Mouse (Mus musculus): Measurements from ENCODE around the gene Lrrk1. TPM values are rescaled to one million over a fixed set of nuclear protein-coding genes. Genes with fewer than 3 reads are reported as not detected.

The Lrrk1 gene
- polyA plus RNA-seq, 1 experiment from 2014 or later: 4.6 TPM

DNA sequence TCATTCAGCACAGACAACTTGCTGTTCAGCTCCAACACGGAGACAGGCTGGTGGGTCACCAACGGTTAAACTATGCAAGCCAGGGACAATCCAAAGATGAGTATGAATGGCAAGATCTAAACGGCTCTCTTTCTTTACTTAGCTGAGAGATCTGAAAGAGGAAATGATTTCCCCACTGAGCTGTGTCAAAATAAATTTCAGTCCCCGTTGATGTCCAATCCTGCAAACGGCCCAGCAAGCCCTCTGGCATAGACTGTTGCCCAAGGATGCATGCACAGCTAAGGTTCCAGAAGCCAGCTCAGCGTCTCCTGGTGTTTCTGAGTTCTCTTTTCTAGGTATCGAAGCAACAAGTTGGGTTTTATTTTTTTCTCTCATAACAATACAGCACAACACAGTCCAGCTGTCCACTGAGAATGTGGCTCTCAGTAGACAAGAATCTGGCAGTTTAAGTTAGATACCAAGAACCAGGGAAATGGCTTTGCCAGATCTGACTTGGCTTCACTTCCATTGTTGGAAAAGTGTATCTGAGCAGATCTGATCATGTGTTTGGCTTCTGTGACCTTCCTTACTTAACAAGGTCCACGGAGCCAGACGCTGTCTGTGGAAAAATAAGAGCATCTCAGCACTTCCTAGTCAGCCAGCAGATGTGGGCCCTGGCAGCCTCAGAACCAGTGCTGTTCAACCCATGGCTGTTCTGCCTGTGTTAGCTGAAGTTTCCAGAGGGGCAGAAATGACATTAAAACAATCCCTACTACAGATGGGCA lies 64.7 kb downstream of the Lrrk1 start:
- Histone ChIP-seq H3K36me3 (no peaks in the 10 kb centered on the region), H3K27me3 (ENCODE audit: low read depth, poor library complexity, severe bottlenecking) (no peaks in the 10 kb centered on the region), H3K27ac (replicated peaks) (no peak overlapping the region), H3K4me3 (no peak overlapping the region), H3K9me3 (replicated peaks) (no peaks in the 10 kb centered on the region), H3K4me1 (peaks cover 12% of the 10 kb centered on the region; the same call in 1 of the 2 replicates)
- WGBS: 85% methylated on average over 9 of the region's 9 CpGs
- no peak for DNase-seq (ENCODE audit: low spot score)

DNA sequence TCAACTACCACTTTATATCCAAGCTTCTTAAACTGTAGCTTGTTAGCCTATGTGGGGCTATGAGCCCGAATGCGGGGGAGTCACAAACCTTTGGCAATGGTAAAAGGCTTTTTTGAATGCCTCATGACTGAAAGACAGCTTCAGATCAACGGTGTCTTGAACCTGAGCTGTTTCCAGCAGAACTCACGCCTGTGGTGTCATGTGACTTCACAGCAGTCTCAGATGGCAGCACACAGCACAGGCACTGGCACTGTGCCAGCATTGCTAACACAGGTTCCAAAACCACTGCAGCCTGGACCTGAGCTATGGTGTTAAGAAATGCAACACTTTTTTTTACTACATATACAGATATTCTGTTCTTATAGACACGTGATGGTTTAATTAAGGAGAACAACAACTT lies 67.2 kb downstream of the Lrrk1 start:
- H3K27me3 ChIP-seq (ENCODE audit: low read depth, poor library complexity, severe bottlenecking): no peaks in the 10 kb centered on the region
- H3K36me3 ChIP-seq: no peaks in the 10 kb centered on the region
- no peaks in the 10 kb centered on the region for H3K9me3 ChIP-seq (replicated peaks)
- no peak overlapping the region for H3K27ac ChIP-seq (replicated peaks)
- 76% methylated on average over 5 of the region's 5 CpGs for WGBS
- no peak overlapping the region for H3K4me3 ChIP-seq
- peaks cover 9% of the 10 kb centered on the region; the same call in 1 of the 2 replicates for H3K4me1 ChIP-seq
- no peak for DNase-seq (ENCODE audit: low spot score)

DNA sequence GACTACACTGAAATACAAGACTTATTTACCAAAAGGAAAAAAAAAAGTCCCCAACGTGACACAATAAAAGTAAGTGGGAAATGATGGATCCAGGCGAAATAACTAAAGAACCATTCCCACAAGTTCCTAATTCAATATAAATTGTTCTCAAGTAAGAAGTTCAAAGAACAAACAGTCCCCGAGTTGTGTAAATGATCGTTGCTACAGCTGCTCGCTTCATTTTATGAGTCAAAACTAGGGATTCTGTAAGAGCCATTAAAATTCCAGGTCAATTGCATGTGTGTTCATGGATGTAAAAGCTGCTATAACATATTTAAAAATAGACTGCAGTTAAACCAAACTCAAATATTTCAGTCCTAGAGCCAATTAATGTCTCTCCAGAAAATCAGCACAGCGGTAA lies 70.0 kb downstream of the Lrrk1 start:
- H3K4me1 ChIP-seq: no peaks in the 10 kb centered on the region
- DNase-seq (ENCODE audit: low spot score): no peak
- H3K36me3 ChIP-seq: no peaks in the 10 kb centered on the region
- H3K9me3 ChIP-seq (replicated peaks): no peaks in the 10 kb centered on the region
- H3K27me3 ChIP-seq (ENCODE audit: low read depth, poor library complexity, severe bottlenecking): no peaks in the 10 kb centered on the region
- H3K4me3 ChIP-seq: no peak overlapping the region
- 90% methylated on average over 6 of the region's 6 CpGs for WGBS
- H3K27ac ChIP-seq (replicated peaks): no peak overlapping the region

DNA sequence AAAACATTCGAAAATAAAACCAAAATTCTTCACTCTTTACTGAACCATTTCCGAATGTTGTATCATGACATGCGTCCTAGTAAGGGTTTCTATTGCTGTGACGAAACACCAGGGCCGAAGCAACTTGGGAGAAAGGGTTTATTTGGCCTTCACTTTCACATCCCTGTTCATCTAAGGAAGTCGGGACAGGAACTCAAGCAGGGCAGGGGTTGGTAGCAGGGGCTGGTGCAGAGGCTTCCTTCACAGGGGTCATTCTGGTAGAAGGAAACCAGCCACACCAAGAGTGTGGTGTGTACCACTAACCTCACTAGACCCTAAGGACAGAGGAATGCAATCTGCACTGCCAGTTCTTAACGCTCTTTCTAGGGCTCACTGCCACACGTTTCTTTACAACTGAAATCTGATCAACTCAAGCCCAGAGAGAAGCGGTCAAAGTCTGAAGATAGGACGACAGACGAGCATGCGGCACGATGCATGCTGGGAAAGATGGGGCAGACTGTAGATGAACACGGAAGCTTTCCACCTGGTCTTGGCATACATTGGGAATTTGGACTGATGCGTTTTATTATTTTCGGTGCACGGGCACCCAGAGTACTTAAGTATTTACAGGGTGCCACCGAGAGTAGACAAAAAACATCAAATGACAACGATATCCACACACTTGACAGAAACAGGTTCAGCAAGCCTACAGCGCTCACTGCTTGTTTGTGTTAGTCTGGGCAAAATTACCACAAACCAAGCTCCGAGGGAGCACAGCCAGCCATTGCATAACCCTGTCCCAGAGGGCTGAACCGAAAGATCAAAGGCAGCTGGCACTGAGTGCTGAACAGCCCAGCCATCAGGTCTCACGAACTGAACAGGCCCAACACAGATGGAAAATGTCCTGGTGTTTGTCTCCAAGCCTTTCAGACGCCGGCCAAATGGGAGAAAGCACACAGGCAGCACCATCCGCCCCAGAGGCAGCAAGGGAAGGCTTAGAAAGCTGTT lies 77.2 kb downstream of the Lrrk1 start:
- 89% methylated on average over 26 of the region's 26 CpGs for WGBS

DNA sequence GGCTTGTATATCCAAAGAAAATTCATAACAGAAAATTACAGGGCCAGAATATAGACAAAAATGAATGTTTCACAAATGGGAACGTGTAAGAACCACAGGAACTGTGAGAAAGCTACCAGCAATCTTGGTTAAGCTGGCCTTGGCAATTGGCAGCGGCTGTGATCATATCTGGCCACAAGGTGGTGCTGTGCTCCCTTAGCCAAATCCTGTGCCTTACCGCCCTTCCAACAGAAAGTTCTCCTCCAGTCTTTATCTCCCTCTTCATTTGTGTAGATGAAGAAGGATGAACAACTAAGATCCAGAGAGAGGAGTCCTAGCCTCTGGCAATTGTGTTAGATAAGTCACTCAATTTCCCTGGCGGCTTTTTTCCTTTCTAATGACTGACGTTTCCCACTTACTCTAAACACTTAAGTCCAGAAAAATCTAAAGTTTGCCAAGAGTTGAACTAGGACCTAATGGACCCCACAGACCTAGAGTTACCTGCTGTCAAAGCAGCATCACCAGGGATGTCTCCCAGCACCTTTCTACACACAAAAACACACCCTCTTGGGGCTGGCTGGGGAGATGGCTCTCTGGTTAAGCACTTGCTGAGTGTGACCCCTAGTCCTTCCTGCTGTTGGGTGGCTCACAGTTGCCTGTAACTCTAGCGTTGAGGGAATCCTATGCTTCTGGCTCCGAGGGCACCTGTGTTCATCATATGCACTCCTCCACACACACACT lies 78.0 kb downstream of the Lrrk1 start:
- Histone ChIP-seq H3K4me3 (no peak overlapping the region), H3K27ac (replicated peaks) (no peak overlapping the region), H3K9me3 (replicated peaks) (no peaks in the 10 kb centered on the region), H3K27me3 (ENCODE audit: low read depth, poor library complexity, severe bottlenecking) (no peaks in the 10 kb centered on the region), H3K4me1 (no peaks in the 10 kb centered on the region), H3K36me3 (no peaks in the 10 kb centered on the region)
- 45% methylated on average over 7 of the region's 7 CpGs for WGBS
- peak; percentile 69 for DNase-seq (ENCODE audit: low spot score)

More for the DNA sequence above, 77.2 kb downstream of the Lrrk1 start:
- Histone ChIP-seq H3K36me3 (no peaks in the 10 kb centered on the region), H3K27ac (replicated peaks) (no peak overlapping the region), H3K27me3 (ENCODE audit: low read depth, poor library complexity, severe bottlenecking) (no peaks in the 10 kb centered on the region), H3K4me1 (no peaks in the 10 kb centered on the region), H3K4me3 (no peak overlapping the region), H3K9me3 (replicated peaks) (no peaks in the 10 kb centered on the region)
- DNase-seq (ENCODE audit: low spot score): no peak

DNA sequence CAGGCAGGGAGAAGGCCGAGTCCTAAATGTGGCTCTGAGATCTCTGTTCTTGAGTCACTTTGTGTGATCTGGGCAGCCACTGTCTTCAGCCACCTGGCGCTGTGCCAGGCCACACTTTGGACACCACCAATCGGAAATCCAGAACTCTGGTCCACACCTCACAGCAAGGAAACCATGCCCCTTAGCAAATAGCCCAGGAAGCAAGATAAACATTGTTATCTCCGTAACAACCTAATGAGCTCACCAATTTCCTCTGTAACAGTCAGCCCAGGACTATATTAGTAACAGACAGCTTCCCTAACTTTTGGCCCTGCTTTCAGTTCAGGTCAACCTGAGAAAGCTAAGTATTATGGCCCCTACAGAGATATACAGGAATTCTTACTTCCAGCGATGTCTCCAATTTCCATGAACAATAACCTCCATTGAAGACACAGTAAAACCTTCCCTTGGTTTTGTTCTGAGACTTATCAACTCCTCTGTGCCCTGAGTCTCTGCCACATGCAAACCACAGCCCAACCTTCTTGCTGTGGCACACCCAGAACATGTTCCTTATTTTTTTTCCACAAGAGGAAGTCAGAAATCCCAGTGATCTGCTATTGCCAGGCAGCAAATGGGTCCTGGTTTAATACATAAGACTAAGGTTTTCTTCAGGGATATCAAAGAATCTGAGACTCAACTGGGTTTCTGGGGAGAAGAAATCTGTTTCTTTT lies 78.8 kb downstream of the Lrrk1 start:
- no peaks in the 10 kb centered on the region for H3K9me3 ChIP-seq (replicated peaks)
- no peak overlapping the region for H3K4me3 ChIP-seq
- no peak overlapping the region for H3K27ac ChIP-seq (replicated peaks)
- H3K36me3 ChIP-seq: no peaks in the 10 kb centered on the region
- H3K27me3 ChIP-seq (ENCODE audit: low read depth, poor library complexity, severe bottlenecking): no peaks in the 10 kb centered on the region
- H3K4me1 ChIP-seq: no peaks in the 10 kb centered on the region
- WGBS: 80% methylated on average over 5 of the region's 5 CpGs
- no peak for DNase-seq (ENCODE audit: low spot score)

DNA sequence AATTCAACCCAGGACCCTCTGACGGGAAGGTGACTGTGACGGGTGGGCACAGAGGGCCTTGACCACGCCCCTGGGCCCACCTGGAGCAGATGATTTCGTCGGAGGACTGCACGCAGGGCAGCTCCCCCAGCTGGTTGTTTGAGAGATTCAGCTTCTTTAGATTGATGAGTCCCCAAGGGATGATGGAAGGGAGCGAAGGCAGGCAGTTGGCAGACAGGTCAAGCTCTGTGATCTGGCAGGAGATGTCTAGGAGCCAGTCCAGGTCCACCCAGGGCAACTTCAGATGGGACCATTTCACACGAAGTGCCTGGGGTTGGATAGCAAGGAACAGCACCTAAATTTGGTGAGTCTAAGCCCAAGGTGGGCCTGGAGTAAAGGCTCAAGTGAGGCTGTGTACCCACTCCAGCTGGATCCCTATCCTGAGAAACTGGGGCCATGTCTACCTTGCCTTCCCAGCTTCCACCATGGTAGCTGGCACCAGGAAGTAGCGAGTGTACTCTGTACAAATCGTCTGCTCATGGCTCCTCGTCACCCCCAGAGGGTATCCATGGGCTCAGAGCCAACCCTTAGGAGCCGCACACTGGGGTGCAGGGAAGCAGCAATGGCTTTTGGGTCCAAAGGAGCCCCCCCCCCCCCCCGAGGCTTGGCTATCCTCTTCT lies 79.4 kb downstream of the Lrrk1 start:
- Histone ChIP-seq H3K4me1 (no peaks in the 10 kb centered on the region), H3K36me3 (no peaks in the 10 kb centered on the region), H3K27me3 (ENCODE audit: low read depth, poor library complexity, severe bottlenecking) (no peaks in the 10 kb centered on the region), H3K9me3 (replicated peaks) (no peaks in the 10 kb centered on the region), H3K27ac (replicated peaks) (no peak overlapping the region), H3K4me3 (no peak overlapping the region)
- no peak for DNase-seq (ENCODE audit: low spot score)
- WGBS: 78% methylated on average over 13 of the region's 13 CpGs

DNA sequence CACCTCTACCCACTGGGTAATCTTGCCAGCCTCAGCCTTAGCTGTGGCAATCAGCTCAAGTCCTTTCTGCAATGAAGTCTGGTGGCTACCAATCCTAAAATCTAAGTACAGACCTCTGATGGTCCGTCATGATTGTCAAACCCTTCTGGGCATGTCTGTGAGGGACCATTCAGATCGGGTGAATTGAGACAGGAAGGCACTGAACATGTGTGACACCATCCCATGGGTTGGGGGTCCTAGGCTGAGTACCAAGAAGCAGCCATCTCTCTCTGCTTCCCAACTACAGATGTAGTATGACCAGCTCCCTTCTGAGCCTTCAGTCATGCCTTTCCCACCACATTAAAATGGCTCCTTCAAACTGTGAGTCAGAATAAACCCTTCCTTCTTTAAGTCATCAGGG lies 80.4 kb downstream of the Lrrk1 start:
- Histone ChIP-seq H3K36me3 (no peaks in the 10 kb centered on the region), H3K4me3 (no peak overlapping the region), H3K4me1 (no peaks in the 10 kb centered on the region), H3K27ac (replicated peaks) (no peak overlapping the region), H3K27me3 (ENCODE audit: low read depth, poor library complexity, severe bottlenecking) (no peaks in the 10 kb centered on the region), H3K9me3 (replicated peaks) (no peaks in the 10 kb centered on the region)
- DNase-seq (ENCODE audit: low spot score): no peak
- WGBS: 79% methylated on average over 2 of the region's 2 CpGs

DNA sequence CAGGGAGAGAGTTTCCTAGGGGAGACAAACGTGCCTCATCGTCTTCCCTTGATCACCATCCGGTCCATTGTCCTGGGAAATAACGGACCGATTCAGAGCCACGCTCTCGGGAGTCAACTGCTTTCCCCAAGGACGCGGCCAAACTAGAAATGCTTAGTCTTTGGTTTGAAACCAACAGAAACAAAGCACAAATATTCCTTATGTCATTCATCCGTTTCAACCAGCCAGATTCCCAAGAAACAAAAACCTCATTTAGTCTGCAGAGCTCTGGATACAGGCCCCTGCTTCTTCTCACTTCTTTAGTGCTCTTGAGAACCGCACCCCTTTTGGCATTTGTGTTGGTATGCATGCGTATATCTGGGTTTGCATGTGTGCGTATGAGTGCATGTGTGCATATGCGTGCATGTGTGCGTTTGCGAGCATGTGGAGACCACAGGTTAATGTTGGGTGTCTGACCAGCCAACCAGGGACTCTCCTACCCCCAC lies 82.4 kb downstream of the Lrrk1 start:
- H3K4me1 ChIP-seq: no peaks in the 10 kb centered on the region
- H3K27me3 ChIP-seq (ENCODE audit: low read depth, poor library complexity, severe bottlenecking): no peaks in the 10 kb centered on the region
- DNase-seq (ENCODE audit: low spot score): no peak
- H3K9me3 ChIP-seq (replicated peaks): no peaks in the 10 kb centered on the region
- H3K4me3 ChIP-seq: no peak overlapping the region
- H3K36me3 ChIP-seq: no peaks in the 10 kb centered on the region
- no peak overlapping the region for H3K27ac ChIP-seq (replicated peaks)
- WGBS: 92% methylated on average over 16 of the region's 16 CpGs

DNA sequence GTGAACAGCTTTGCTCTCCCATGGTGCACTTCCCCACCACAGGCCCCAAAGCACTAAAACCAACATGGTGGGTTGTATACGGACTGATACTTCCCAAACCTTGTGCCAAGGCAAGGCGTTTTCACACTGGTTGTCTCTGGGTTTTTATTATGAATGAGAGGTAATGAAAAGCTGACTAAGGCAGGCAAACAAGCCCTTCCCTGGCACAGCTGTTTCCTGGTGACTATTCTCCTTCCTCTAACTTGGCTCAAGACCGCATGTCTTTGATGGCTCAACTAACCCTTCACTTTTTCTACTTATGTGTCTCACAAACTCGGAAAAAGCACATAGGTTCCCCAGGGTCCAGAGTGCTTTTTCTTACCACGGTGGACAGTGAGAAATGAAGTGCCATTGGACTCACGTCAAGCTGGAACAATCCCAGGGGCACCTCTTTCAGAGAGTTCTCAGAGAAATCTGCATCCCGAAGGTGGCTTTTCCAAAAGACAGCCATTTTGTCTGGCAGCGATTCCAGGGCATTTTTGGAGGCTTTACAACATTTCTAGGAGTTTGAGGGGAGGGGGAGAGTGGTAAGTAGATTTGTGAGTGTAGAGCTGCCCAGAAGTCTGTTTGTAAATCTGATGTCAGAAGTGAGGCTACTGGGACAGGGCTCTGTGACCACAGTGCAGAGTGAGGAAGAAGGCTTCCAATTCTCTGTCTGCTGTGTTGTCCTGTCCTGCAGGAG lies 83.0 kb downstream of the Lrrk1 start:
- H3K4me1 ChIP-seq: no peaks in the 10 kb centered on the region
- H3K9me3 ChIP-seq (replicated peaks): no peaks in the 10 kb centered on the region
- DNase-seq (ENCODE audit: low spot score): no peak
- no peak overlapping the region for H3K27ac ChIP-seq (replicated peaks)
- 89% methylated on average over 8 of the region's 8 CpGs for WGBS
- no peaks in the 10 kb centered on the region; the same call in 1 of the 2 replicates for H3K27me3 ChIP-seq (ENCODE audit: low read depth, poor library complexity, severe bottlenecking)
- H3K36me3 ChIP-seq: no peaks in the 10 kb centered on the region
- no peak overlapping the region for H3K4me3 ChIP-seq

DNA sequence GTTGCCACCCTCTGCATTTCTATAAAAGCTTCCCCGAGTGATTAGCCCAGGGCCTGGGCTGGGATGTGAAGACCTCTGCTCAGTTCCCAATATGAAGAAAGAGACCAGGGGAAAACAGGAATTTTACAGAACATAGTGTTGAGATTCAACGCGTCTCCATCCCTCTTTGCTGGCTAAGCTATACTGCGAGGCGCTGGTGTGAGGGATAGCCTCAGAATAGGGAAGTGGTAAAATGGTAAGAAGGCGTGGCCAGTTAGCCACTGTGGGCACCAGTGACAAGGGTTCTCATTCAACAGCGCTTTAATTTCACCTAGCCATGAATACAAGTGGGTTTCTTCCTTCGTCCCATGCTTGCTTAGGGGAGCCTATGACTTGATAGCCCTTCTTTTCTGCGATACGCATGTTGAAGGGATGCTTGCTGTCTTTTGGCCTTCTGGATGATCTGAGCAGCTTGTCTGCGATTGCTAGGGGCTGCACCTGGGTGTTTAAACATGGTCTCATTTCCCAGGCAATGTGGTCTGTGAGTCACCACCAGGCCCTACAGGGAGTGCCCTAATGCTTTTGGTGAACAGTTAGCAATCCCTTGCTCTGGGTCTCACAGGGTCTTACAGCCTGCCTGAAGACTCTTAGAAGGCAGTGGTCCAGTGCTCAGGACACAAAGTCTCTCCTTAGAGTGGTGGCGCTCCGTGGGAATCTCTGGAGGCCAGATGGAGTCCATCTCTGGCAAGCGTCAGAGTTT lies 84.1 kb downstream of the Lrrk1 start:
- Histone ChIP-seq H3K36me3 (no peaks in the 10 kb centered on the region), H3K27me3 (ENCODE audit: low read depth, poor library complexity, severe bottlenecking) (no peaks in the 10 kb centered on the region; the same call in 1 of the 2 replicates), H3K4me1 (no peaks in the 10 kb centered on the region), H3K4me3 (no peak overlapping the region), H3K9me3 (replicated peaks) (no peaks in the 10 kb centered on the region), H3K27ac (replicated peaks) (no peak overlapping the region)
- no peak for DNase-seq (ENCODE audit: low spot score)
- WGBS: 91% methylated on average over 14 of the region's 14 CpGs

All from midbrain, embryonic 10.5 days (tissue).